Mouse (Mus musculus): ENCODE measurements around the gene Pdia4. TPM values are rescaled to one million over a fixed set of nuclear protein-coding genes. Genes with fewer than 3 reads are reported as not detected.
A peak's percentile ranks its signal among the peaks of the same experiment; 100 is the strongest.

The Pdia4 gene
- polyA plus RNA-seq, 1 experiment from 2014 or later, result 138 TPM

DNA sequence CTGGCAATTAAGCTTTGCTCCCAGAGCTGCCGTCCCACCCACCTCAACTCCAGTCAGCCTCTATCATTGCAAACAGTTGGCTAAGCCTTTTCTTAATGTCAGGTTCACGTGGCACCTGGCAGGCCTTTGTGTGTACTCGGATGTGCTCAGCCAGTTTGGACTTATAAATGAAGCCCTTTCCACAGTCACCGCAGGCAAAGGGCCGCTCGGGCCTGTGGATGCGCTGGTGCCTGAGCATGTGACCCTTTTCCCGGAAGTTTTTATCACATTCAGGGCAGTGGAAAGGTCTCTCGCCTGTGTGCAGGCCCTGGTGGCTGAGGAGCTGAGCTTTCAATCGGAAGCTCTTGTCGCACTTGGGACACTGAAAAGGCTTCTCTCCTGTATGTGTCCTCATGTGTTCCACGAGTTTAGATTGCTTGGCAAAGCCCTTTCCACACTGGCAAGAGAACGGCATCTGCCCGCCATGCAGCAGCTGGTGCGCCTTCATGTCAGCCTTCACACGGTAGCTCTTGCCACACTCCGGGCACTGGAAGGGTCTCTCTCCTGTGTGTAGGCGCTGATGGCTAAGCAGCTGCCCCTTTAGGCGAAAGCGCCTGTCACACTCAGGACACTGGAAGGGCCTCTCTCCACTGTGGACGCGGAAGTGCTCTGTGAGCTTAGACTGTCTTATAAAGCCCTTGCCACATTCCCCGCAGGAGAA lies 6.5 kb upstream of the Pdia4 start:
- H3K36me3 ChIP-seq (ENCODE audit: control insufficient read depth, insufficient read depth, low read length), result peaks cover 40% of the 10 kb centered on the region
- no peaks in the 10 kb centered on the region for H3K9me3 ChIP-seq (ENCODE audit: control insufficient read depth, low read length)
- no peak overlapping the region for H3K4me3 ChIP-seq (ENCODE audit: low read depth, low read length)
- no peak overlapping the region for H3K27ac ChIP-seq (ENCODE audit: low read depth, low read length)
- no peak overlapping the region for H3K4me2 ChIP-seq (ENCODE audit: low read depth, low read length)
- H3K4me1 ChIP-seq (ENCODE audit: control insufficient read depth, insufficient read depth, low read length), result no peaks in the 10 kb centered on the region
- 91% methylated on average over 23 of the region's 23 CpGs for WGBS
- no peaks in the 10 kb centered on the region for H3K27me3 ChIP-seq (ENCODE audit: control insufficient read depth, insufficient read depth, low read length)
- no peak for ATAC-seq (ENCODE audit: low read depth)
- no peak overlapping the region for H3K9ac ChIP-seq (replicated peaks; ENCODE audit: low read depth, low read length)

GRCm38 (mm10) chr6:47818721-47819120 lies 5.5 kb upstream of the Pdia4 start:
- peaks cover 30% of the 10 kb centered on the region for H3K36me3 ChIP-seq (ENCODE audit: control insufficient read depth, insufficient read depth, low read length)

DNA sequence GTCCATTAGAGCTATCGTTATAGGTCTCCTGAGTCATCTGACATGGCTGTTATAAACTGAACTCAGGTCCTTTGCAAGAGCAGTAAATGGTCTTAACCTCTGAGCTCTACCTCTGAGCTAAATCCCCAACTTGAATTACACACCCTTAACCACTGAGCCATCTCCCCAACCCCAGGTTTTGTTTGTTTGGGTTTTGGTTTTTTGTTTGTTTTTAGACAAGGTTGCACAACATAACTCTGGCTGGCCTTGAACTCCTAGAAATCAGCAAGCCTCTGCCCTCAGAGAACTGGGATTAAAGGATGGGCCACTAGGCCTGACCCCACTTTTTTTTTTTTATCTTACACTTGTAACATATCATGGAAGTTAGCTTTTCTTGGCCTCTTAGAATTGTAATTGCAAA lies 2.9 kb upstream of the Pdia4 start:
- WGBS, result 95% methylated on average over 1 of the region's 1 CpGs
- Histone ChIP-seq H3K9ac (replicated peaks; ENCODE audit: low read depth, low read length) (no peak overlapping the region), H3K4me3 (ENCODE audit: low read depth, low read length) (no peak overlapping the region), H3K36me3 (ENCODE audit: control insufficient read depth, insufficient read depth, low read length) (peaks cover 22% of the 10 kb centered on the region), H3K9me3 (ENCODE audit: control insufficient read depth, low read length) (no peaks in the 10 kb centered on the region), H3K27me3 (ENCODE audit: control insufficient read depth, insufficient read depth, low read length) (no peaks in the 10 kb centered on the region), H3K4me1 (ENCODE audit: control insufficient read depth, insufficient read depth, low read length) (peaks cover 11% of the 10 kb centered on the region), H3K27ac (ENCODE audit: low read depth, low read length) (no peak overlapping the region), H3K4me2 (ENCODE audit: low read depth, low read length) (no peak overlapping the region)
- ATAC-seq (ENCODE audit: low read depth), result no peak

More at GRCm38 (mm10) chr6:47818721-47819120, 5.5 kb upstream of the Pdia4 start:
- Histone ChIP-seq H3K9ac (replicated peaks; ENCODE audit: low read depth, low read length) (no peak overlapping the region), H3K4me1 (ENCODE audit: control insufficient read depth, insufficient read depth, low read length) (no peaks in the 10 kb centered on the region), H3K4me3 (ENCODE audit: low read depth, low read length) (no peak overlapping the region), H3K9me3 (ENCODE audit: control insufficient read depth, low read length) (no peaks in the 10 kb centered on the region), H3K27me3 (ENCODE audit: control insufficient read depth, insufficient read depth, low read length) (no peaks in the 10 kb centered on the region), H3K4me2 (ENCODE audit: low read depth, low read length) (no peak overlapping the region), H3K27ac (ENCODE audit: low read depth, low read length) (no peak overlapping the region)
- ATAC-seq (ENCODE audit: low read depth), result no peak
- 93% methylated on average over 8 of the region's 8 CpGs for WGBS

DNA sequence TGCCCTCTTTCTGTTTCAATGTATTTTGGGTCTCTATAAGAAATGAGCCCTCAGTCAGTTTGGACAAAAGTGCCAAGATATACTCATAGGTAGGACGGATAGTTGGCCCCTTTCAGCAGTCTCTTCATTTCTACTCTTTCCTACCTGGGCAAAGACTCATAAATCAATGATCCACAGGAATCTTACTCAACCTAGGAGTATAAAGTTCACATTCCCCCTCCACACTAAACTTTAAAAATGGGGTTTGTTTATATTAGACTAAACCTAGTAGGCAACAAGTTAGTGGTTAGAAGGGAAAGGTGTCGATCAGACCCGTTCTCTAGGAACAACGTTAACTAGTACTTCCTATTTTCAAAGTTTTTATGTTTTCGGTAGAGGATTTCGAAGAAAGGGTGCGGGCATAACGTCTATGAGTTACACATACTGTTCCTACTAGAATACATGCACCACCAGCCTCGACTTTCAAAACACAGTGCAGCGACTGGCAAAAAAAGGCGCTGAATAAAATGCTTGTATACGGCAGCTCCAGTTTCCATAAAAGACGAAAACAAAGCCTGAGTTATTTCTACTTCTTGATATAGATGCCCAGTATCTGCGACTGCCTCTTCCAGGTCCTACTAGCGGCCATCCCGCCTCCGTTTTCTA lies 837 bp downstream of the Pdia4 start:
- Histone ChIP-seq H3K9me3 (ENCODE audit: control insufficient read depth, low read length) (no peaks in the 10 kb centered on the region), H3K27ac (ENCODE audit: low read depth, low read length) (peak overlapping the region; percentile 90), H3K36me3 (ENCODE audit: control insufficient read depth, insufficient read depth, low read length) (0 out of 2 replicates have a peak, but pooled peaks cover 4% of the 10 kb centered on the region), H3K9ac (replicated peaks; ENCODE audit: low read depth, low read length) (peak overlapping the region; percentile 76), H3K27me3 (ENCODE audit: control insufficient read depth, insufficient read depth, low read length) (no peaks in the 10 kb centered on the region), H3K4me2 (ENCODE audit: low read depth, low read length) (peak overlapping the region; percentile 86), H3K4me3 (ENCODE audit: low read depth, low read length) (peak overlapping the region; percentile 82), H3K4me1 (ENCODE audit: control insufficient read depth, insufficient read depth, low read length) (peaks cover 26% of the 10 kb centered on the region)
- no peak for ATAC-seq (ENCODE audit: low read depth)
- 2% methylated on average over 17 of the region's 17 CpGs for WGBS

DNA sequence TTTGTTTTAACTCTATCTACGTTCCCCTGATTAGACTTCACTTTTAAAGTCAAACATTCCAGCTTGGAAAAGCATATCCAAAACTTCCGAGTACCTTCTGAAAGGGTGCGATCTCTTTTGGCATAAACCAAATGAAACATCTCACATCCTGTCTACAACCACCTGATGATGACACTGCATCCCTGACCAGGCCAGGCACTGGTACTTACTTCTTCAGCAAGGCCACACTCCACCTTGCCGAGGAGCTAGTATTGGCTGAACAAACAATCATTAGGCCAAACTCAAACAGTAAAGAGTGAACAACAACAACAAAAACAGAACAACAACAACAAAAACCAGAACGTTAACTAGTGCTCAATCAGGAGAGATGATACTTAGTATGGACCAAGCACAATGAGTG lies 1.9 kb downstream of the Pdia4 start:
- Histone ChIP-seq H3K9ac (replicated peaks; ENCODE audit: low read depth, low read length) (peak overlapping the region; percentile 76; the same call in 1 of the 2 replicates), H3K36me3 (ENCODE audit: control insufficient read depth, insufficient read depth, low read length) (peaks cover 8% of the 10 kb centered on the region), H3K4me2 (ENCODE audit: low read depth, low read length) (peak overlapping the region; percentile 86), H3K27ac (ENCODE audit: low read depth, low read length) (no peak overlapping the region), H3K4me1 (ENCODE audit: control insufficient read depth, insufficient read depth, low read length) (peaks cover 26% of the 10 kb centered on the region), H3K9me3 (ENCODE audit: control insufficient read depth, low read length) (no peaks in the 10 kb centered on the region), H3K27me3 (ENCODE audit: control insufficient read depth, insufficient read depth, low read length) (no peaks in the 10 kb centered on the region), H3K4me3 (ENCODE audit: low read depth, low read length) (peak overlapping the region; percentile 82)
- no peak for ATAC-seq (ENCODE audit: low read depth)
- WGBS, result 77% methylated on average over 5 of the region's 5 CpGs

DNA sequence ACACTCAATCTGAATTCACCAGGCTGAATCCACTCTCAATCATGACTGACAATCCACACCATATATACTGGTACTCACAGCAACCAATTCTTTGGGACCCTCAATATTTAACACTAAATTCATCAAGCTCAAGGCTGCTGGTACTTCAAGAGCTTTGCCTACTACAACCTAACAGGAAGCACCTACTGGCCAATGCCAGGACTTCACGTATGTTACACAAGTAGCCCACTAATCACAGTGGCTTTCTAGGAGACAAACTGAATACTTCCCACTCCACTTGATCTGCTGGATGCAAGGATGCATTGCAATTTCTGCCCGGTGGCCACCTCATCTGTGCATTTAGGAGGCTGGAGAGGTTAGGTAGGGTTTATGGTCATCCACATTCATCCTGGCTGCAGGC lies 3.0 kb downstream of the Pdia4 start:
- H3K4me3 ChIP-seq (ENCODE audit: low read depth, low read length), result no peak overlapping the region
- peak overlapping the region; percentile 23; the same call in 1 of the 2 replicates for H3K4me2 ChIP-seq (ENCODE audit: low read depth, low read length)
- no peak overlapping the region for H3K27ac ChIP-seq (ENCODE audit: low read depth, low read length)
- H3K9ac ChIP-seq (replicated peaks; ENCODE audit: low read depth, low read length), result no peak overlapping the region; the same call in 1 of the 2 replicates
- H3K27me3 ChIP-seq (ENCODE audit: control insufficient read depth, insufficient read depth, low read length), result no peaks in the 10 kb centered on the region
- H3K4me1 ChIP-seq (ENCODE audit: control insufficient read depth, insufficient read depth, low read length), result peaks cover 26% of the 10 kb centered on the region
- peaks cover 19% of the 10 kb centered on the region for H3K36me3 ChIP-seq (ENCODE audit: control insufficient read depth, insufficient read depth, low read length)
- 86% methylated on average over 2 of the region's 2 CpGs for WGBS
- H3K9me3 ChIP-seq (ENCODE audit: control insufficient read depth, low read length), result no peaks in the 10 kb centered on the region
- no peak for ATAC-seq (ENCODE audit: low read depth)

DNA sequence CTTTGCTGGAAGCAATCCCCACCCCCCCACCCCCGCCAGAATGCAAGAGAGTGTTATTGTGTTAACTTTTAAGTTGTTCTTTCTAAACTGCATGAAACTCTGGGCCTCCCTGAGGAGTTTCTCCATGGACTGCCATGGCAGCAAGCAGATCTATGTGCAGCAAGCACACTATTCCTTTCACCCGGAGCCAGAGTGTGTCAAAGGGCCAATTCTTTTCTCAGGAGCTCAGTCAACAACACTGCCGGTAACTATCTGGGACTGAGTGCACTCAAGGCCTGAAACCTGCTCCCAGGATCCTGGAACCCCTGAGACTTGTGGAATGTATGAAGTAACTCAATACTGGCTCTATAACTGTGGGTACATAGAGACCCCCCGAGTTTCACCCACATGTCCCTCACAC lies 4.2 kb downstream of the Pdia4 start:
- Histone ChIP-seq H3K36me3 (ENCODE audit: control insufficient read depth, insufficient read depth, low read length) (peaks cover 30% of the 10 kb centered on the region), H3K9me3 (ENCODE audit: control insufficient read depth, low read length) (no peaks in the 10 kb centered on the region), H3K4me3 (ENCODE audit: low read depth, low read length) (no peak overlapping the region), H3K4me1 (ENCODE audit: control insufficient read depth, insufficient read depth, low read length) (peaks cover 26% of the 10 kb centered on the region), H3K27ac (ENCODE audit: low read depth, low read length) (peak overlapping the region; percentile 2; the same call in 1 of the 2 replicates), H3K27me3 (ENCODE audit: control insufficient read depth, insufficient read depth, low read length) (no peaks in the 10 kb centered on the region), H3K4me2 (ENCODE audit: low read depth, low read length) (0 out of 2 replicates have a peak overlapping the region, but pooled peaks have one; percentile 2), H3K9ac (replicated peaks; ENCODE audit: low read depth, low read length) (no peak overlapping the region)
- WGBS, result 68% methylated on average over 4 of the region's 4 CpGs
- ATAC-seq (ENCODE audit: low read depth), result no peak

- Histone ChIP-seq H3K36me3 (ENCODE audit: control insufficient read depth, insufficient read depth, low read length) (peaks cover 36% of the 10 kb centered on the region), H3K27me3 (ENCODE audit: control insufficient read depth, insufficient read depth, low read length) (no peaks in the 10 kb centered on the region), H3K4me3 (ENCODE audit: low read depth, low read length) (no peak overlapping the region), H3K4me1 (ENCODE audit: control insufficient read depth, insufficient read depth, low read length) (peaks cover 26% of the 10 kb centered on the region), H3K9me3 (ENCODE audit: control insufficient read depth, low read length) (no peaks in the 10 kb centered on the region), H3K27ac (ENCODE audit: low read depth, low read length) (no peak overlapping the region), H3K4me2 (ENCODE audit: low read depth, low read length) (no peak overlapping the region), H3K9ac (replicated peaks; ENCODE audit: low read depth, low read length) (no peak overlapping the region)
- no peak for ATAC-seq (ENCODE audit: low read depth)
- 98% methylated on average over 5 of the region's 5 CpGs for WGBS
Measured at GRCm38 (mm10) chr6:47808545-47808944, 4.7 kb downstream of the Pdia4 start.

DNA sequence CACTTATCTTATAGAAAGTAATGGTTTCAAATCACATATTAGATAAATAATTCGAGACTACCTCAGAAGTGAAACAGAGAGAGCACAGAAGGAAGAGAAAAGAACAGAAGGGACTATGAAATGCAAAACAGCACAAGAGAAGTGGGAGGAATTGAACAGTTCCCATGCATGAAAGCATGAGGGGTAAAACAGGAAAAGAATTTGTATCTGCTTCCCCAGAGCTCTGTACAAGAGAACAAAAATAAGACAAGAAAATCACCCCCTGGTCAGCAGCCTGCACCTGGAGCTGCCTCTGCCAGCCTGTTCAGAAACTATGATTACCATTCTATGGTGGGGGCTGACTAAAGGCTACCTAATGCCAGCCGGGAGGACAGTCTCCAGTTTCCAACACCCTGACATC lies 5.8 kb downstream of the Pdia4 start:
- H3K9ac ChIP-seq (replicated peaks; ENCODE audit: low read depth, low read length), result no peak overlapping the region
- H3K9me3 ChIP-seq (ENCODE audit: control insufficient read depth, low read length), result no peaks in the 10 kb centered on the region
- WGBS, result 92% methylated on average over 2 of the region's 2 CpGs
- H3K4me2 ChIP-seq (ENCODE audit: low read depth, low read length), result no peak overlapping the region
- H3K36me3 ChIP-seq (ENCODE audit: control insufficient read depth, insufficient read depth, low read length), result peaks cover 46% of the 10 kb centered on the region
- H3K4me1 ChIP-seq (ENCODE audit: control insufficient read depth, insufficient read depth, low read length), result peaks cover 26% of the 10 kb centered on the region
- H3K4me3 ChIP-seq (ENCODE audit: low read depth, low read length), result no peak overlapping the region
- H3K27ac ChIP-seq (ENCODE audit: low read depth, low read length), result no peak overlapping the region
- no peaks in the 10 kb centered on the region for H3K27me3 ChIP-seq (ENCODE audit: control insufficient read depth, insufficient read depth, low read length)
- ATAC-seq (ENCODE audit: low read depth), result no peak

All from neural tube, embryonic 14.5 days (tissue).